Mouse (Mus musculus) MEL (cell line): ENCODE measurements around the gene Mast1. TPM values are rescaled to one million over a fixed set of nuclear protein-coding genes. Genes with fewer than 3 reads are reported as not detected.

Experiments
- DNase-seq: peaks from one replicate; pipeline ENCODE4 v3.0.0; 2011; ENCODE audit warnings: low read depth, low spot score
- H3K27ac ChIP-seq: 2 replicates; pipeline ENCODE4 v1.5.1; 2012; ENCODE audit warnings: low read depth, mild to moderate bottlenecking, control low read depth, low read length, moderate library complexity; ENCODE audit not compliant: control insufficient read depth
- H3K27me3 ChIP-seq, 2 experiments: fragments of 150-350 bp in 1 of 2; sonication (generic) in 1 of 2; 2 replicates each; pipeline ENCODE4 v1.6.1; 2012; ENCODE audit warnings: low read length in 2 of 2, mild to moderate bottlenecking in 2 of 2, improper control_type of control experiment in 1 of 2, moderate library complexity in 1 of 2; ENCODE audit not compliant: insufficient read depth in 2 of 2, control insufficient read depth in 1 of 2
- H3K36me3 ChIP-seq, 2 experiments: 2 replicates each; pipeline ENCODE4 v1.6.1; 2012 to 2014; ENCODE audit warnings: low read length in 2 of 2, improper control_type of control experiment in 1 of 2, inconsistent platforms in 1 of 2, mild to moderate bottlenecking in 1 of 2; ENCODE audit not compliant: insufficient read depth in 2 of 2, control insufficient read depth in 1 of 2
- H3K4me1 ChIP-seq, 2 experiments: fragments of 150-350 bp in 1 of 2; sonication (generic) in 1 of 2; 2 replicates each; pipeline ENCODE4 v1.6.1; 2012; ENCODE audit warnings: low read length in 2 of 2, improper control_type of control experiment in 1 of 2, mild to moderate bottlenecking in 1 of 2; ENCODE audit not compliant: insufficient read depth in 2 of 2, control insufficient read depth in 1 of 2
- H3K4me3 ChIP-seq, 2 experiments: fragments of 150-350 bp in 1 of 2; sonication (generic) in 1 of 2; 2 replicates each; pipeline ENCODE4 v1.5.1; 2012; ENCODE audit warnings: low read depth in 2 of 2, low read length in 2 of 2, mild to moderate bottlenecking in 2 of 2, moderate library complexity in 2 of 2, control low read depth in 1 of 2, improper control_type of control experiment in 1 of 2; ENCODE audit not compliant: control insufficient read depth in 1 of 2, insufficient read depth in 1 of 2
- H3K79me2 ChIP-seq: 2 replicates; pipeline ENCODE4 v1.6.1; 2012; ENCODE audit warnings: mild to moderate bottlenecking, low read length, moderate library complexity; ENCODE audit not compliant: control insufficient read depth, poor library complexity, insufficient read depth
- H3K9ac ChIP-seq: 2 replicates; pipeline ENCODE4 v1.6.1; 2012; ENCODE audit warnings: low read depth, mild to moderate bottlenecking, control low read depth, low read length, moderate library complexity; ENCODE audit not compliant: control insufficient read depth, poor library complexity, severe bottlenecking
- H3K9me3 ChIP-seq: fragments of 150-350 bp; sonication (generic); replicated peaks from 2 replicates; pipeline ENCODE4 v1.6.1; 2012; ENCODE audit warnings: mild to moderate bottlenecking, low read length, improper control_type of control experiment, moderate library complexity; ENCODE audit not compliant: insufficient read depth
- CHD2 ChIP-seq: IDR thresholded peaks from 2 replicates; pipeline ENCODE4 v1.6.1; 2011; ENCODE audit warnings: low read length, improper control_type of control experiment
- CTCF ChIP-seq, 3 experiments: IDR thresholded peaks in 2 of 3; conservative IDR thresholded peaks in 1 of 3; 2 replicates each; pipeline ENCODE4 v1.5.1; 2011 to 2012; ENCODE audit warnings: low read length in 3 of 3, low read depth in 2 of 3, mild to moderate bottlenecking in 2 of 3, improper control_type of control experiment in 1 of 3, inconsistent platforms in 1 of 3, mixed read lengths in 1 of 3, moderate library complexity in 1 of 3; ENCODE audit not compliant: control insufficient read depth in 1 of 3, insufficient read depth in 1 of 3, poor library complexity in 1 of 3, severe bottlenecking in 1 of 3
- E2F4 ChIP-seq: IDR thresholded peaks from 2 replicates; pipeline ENCODE4 v1.6.1; 2011; ENCODE audit warnings: low read depth, low read length, improper control_type of control experiment, borderline replicate concordance
- ETS1 ChIP-seq: IDR thresholded peaks from 2 replicates; pipeline ENCODE4 v1.6.1; 2012; ENCODE audit warnings: low read depth, mild to moderate bottlenecking, inconsistent platforms, low read length, improper control_type of control experiment, moderate library complexity
- GABPA ChIP-seq: IDR thresholded peaks from 2 replicates; pipeline ENCODE4 v1.6.1; 2012; ENCODE audit warnings: low read depth, mild to moderate bottlenecking, inconsistent platforms, low read length, improper control_type of control experiment, moderate library complexity
- HCFC1 ChIP-seq: IDR thresholded peaks from 2 replicates; pipeline ENCODE4 v1.6.1; 2012; ENCODE audit warnings: low read depth, mild to moderate bottlenecking, inconsistent platforms, low read length, improper control_type of control experiment, moderate library complexity
- KAT2A ChIP-seq: conservative IDR thresholded peaks from 2 replicates; pipeline ENCODE4 v1.6.1; 2012; ENCODE audit warnings: low read depth, low read length, improper control_type of control experiment, inconsistent platforms
- MXI1 ChIP-seq: IDR thresholded peaks from 2 replicates; pipeline ENCODE4 v1.6.1; 2011; ENCODE audit warnings: mild to moderate bottlenecking, low read depth, low read length, improper control_type of control experiment
- MYC ChIP-seq: IDR thresholded peaks from 2 replicates; pipeline ENCODE4 v1.6.1; 2011; ENCODE audit warnings: low read depth, mild to moderate bottlenecking, low read length, improper control_type of control experiment, moderate library complexity
- SIN3A ChIP-seq: IDR thresholded peaks from 2 replicates; pipeline ENCODE4 v1.6.1; 2012; ENCODE audit warnings: low read length, improper control_type of control experiment, inconsistent platforms
- TAL1 ChIP-seq: IDR thresholded peaks from 2 replicates; pipeline ENCODE4 v1.6.1; 2012; ENCODE audit warnings: mild to moderate bottlenecking, inconsistent platforms, low read length, moderate library complexity, mixed read lengths
- TCF12 ChIP-seq: IDR thresholded peaks from 2 replicates; pipeline ENCODE4 v1.6.1; 2014; ENCODE audit warnings: low read depth, mild to moderate bottlenecking, inconsistent platforms, low read length, improper control_type of control experiment, moderate library complexity
- USF2 ChIP-seq, 2 experiments: IDR thresholded peaks; 2 replicates each; pipeline ENCODE4 v1.6.1; 2011 to 2012; ENCODE audit warnings: improper control_type of control experiment in 2 of 2, low read length in 2 of 2, borderline replicate concordance in 1 of 2, inconsistent platforms in 1 of 2, low read depth in 1 of 2, mild to moderate bottlenecking in 1 of 2; ENCODE audit not compliant: insufficient read depth in 1 of 2
- ZKSCAN1 ChIP-seq: IDR thresholded peaks from 2 replicates; pipeline ENCODE4 v1.6.1; 2012; ENCODE audit warnings: low read depth, mild to moderate bottlenecking, inconsistent platforms, low read length, improper control_type of control experiment, moderate library complexity
- ZMIZ1 ChIP-seq: IDR thresholded peaks from 2 replicates; pipeline ENCODE4 v1.6.1; 2012; ENCODE audit warnings: low read depth, mild to moderate bottlenecking, inconsistent platforms, low read length, improper control_type of control experiment, moderate library complexity
- polyA plus RNA-seq, 2 experiments: library from polyadenylated mRNA; stranded (reverse) in 1 of 2; unstranded in 1 of 2; fragments of >175 nt in 1 of 2; fragments of >200 nt in 1 of 2; gene quantifications; 2 replicates each; pipeline versions ENCODE4 v1.2.1 to v1.2.4; 2012; ENCODE audit warnings: low replicate concordance in 2 of 2, low read depth in 1 of 2; ENCODE audit not compliant: insufficient read length in 2 of 2, insufficient read depth in 1 of 2, missing spikeins in 1 of 2
- total RNA-seq: library from RNA; depleted of rRNA; stranded (reverse); fragments of 300-350 nt; gene quantifications from 2 replicates; pipeline ENCODE4 v1.2.3, GENCODE M21; 2012

Mast1 gene
- total and polyA plus RNA-seq, 3 experiments, result 0.77 to 4.5 TPM; not detected in 1

DNA sequence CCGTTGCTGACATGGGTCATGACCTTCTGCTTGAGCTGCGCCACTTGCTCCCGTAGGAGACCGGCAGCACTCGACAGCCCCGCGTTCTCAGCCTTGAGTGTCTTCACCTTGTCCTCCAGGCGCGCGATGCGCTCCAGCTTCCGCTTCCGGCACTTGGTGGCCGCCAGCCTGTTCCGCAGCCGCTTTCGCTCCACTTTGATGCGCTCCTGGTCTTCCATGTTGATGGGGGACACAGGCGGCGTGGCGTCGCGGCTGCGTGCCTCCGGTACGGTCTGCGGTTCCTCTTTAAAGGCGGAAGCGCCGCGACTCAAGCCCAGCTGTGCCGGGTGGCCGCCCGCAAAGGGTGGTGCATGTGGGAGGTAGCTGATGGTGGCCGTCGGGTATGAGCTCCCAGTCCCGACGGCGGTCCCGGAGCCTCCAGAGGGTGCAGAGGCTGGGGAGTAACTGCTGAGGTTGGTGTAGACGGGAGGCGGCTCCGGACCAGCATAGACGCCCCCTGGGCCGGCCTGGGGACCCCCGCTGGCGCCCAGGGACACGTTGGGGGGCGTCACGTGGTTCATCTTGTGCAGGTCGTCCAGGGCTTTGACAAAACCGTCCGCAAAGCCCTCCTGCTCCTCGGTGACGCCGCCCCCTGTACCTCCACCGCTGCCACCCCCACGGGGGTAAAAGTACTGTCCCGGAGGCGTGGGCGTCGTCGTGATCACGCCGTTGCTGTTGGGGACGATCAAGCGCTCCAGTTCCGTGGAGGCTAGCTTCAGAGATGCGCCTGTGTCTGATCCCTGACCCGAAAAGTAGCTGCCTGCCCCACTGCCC is 40.5 kb upstream of the Mast1 start (continued):
- TF ChIP-seq CHD2, result no peak
- TF ChIP-seq SIN3A, result peak; percentile 66
- TF ChIP-seq ZMIZ1, result peak; percentile 44
- peak; percentile 34; the same call in 1 of the 2 replicates for TF ChIP-seq TCF12
- TF ChIP-seq HCFC1, result peak; percentile 68
- TF ChIP-seq CTCF (IDR thresholded peaks at IDR 0.05 in 2 of 3, conservative IDR thresholded peaks at IDR 0.05 in 1 of 3; ENCODE audit: control insufficient read depth in 1 of 3, insufficient read depth in 1 of 3, low read depth in 2 of 3, low read length in 3 of 3, poor library complexity in 1 of 3, severe bottlenecking in 1 of 3), result no peak
- peak; percentile 91 for TF ChIP-seq MXI1
- peak; percentile 49; the same call in 1 of the 2 replicates for TF ChIP-seq ETS1
- TF ChIP-seq E2F4, result no peak; the same call in 1 of the 2 replicates
- TF ChIP-seq USF2 (IDR thresholded peaks at IDR 0.05; ENCODE audit: borderline replicate concordance in 1 of 2, insufficient read depth in 1 of 2, low read depth in 1 of 2, low read length in 2 of 2), result peak in 1 of 2 experiments; percentile 50; a peak in 1 of 4 replicates
- no peak for TF ChIP-seq KAT2A
- TF ChIP-seq TAL1, result no peak
- peak; percentile 44; the same call in 1 of the 2 replicates for TF ChIP-seq MYC
- TF ChIP-seq, all 39 proteins: peak for 17

DNA sequence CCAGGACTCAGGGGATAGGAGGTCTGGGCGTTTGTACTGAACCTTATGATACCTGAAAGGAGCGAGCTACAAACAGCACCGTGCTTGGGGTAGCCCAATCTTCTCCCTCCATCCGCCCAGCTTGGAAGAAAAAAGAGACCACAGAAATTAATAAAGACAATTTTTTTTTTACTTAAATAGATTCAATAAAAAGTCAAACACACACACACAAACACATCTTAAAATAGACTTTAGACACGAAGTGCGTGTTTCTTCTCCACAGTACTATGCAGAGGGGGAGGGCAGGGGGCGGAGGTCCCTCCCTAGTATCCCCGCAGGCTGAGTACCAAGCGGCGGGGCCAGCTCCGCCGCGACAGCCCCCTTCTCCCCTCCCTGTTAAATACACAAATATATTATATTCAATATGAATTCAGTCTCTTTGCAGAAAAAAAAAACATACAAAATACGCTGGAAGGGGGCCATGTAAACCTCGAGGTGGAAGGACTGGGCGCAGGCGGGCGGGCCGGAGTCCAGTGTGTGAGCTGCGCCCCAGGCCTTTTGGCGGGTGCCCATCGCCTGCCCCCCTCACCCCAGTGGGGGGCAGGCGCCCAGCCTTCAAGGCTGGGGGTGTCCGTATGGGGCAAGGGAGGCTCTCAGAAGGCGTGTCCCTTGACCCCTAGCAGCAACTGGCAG is 39.7 kb upstream of the Mast1 start:
- Histone ChIP-seq H3K27me3 (no peaks in the 10 kb centered on the region), H3K9me3 (no peaks in the 10 kb centered on the region), H3K27ac (peak overlapping the region; percentile 89), H3K9ac (peak overlapping the region; percentile 88), H3K4me3 (peak overlapping the region; percentile 84 to 86), H3K79me2 (peaks cover 22% of the 10 kb centered on the region), H3K4me1 (peaks cover 6 to 39% of the 10 kb centered on the region in 2 experiments; a peak in 3 of 4 replicates)
- DNase-seq, result no peak
- TF ChIP-seq ZKSCAN1 (no peak), MYC (no peak; the same call in 1 of the 2 replicates), GABPA (no peak)
- TF ChIP-seq, all 39 proteins: peak for 0
- H3K36me3 ChIP-seq, result peaks cover under 1 to 20% of the 10 kb centered on the region in 2 experiments; a peak in 3 of 4 replicates
